Mouse (Mus musculus) T-cell, adult 2 months (primary cell): ENCODE data around the gene Pikfyve.

Experiments
- DNase-seq: peaks from one replicate; pipeline ENCODE4 v3.0.0; 2022; ENCODE audit warnings: low spot score

Pikfyve gene

GRCm38 (mm10) chr1:65314054-65315021, 127.9 kb downstream of the Pikfyve start:
- DNase-seq: no peak

GRCm38 (mm10) chr1:65315022-65315407, 128.5 kb downstream of the Pikfyve start:
- no peak for DNase-seq
